Mouse (Mus musculus) frontal cortex, postnatal 10 days (tissue): ENCODE measurements around the gene Rnf40.
"Not testable (repeated sequence)": the region's sequence is repeated elsewhere in the genome, so short reads cannot be mapped to it uniquely, and the experiment has no call there.

ENCODE experiments used
- DNase-seq, 2 experiments: peaks; one replicate each; pipeline ENCODE4 v3.0.0; 2022; ENCODE audit warnings: low spot score in 2 of 2, mixed read lengths in 1 of 2

Rnf40 gene

DNA sequence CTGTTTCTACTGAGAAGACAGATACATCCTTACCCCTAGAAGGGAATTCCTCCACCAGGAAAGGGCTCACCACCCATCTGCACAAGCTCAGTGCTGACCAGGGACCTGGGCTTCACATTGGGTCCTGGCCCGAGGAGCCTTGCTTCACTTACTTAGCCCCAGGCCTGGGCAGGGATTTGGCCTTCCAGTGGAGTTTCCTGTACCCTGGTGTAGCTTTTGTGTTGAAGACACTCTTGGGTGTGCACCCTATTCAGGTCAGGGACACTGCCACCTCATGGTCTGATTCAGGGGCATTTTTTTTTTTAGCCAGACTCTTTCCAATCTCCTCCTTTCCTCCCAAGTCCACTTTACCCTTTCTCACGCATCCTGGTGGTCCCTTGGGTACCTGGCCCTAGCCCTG lies 14.3 kb downstream of the Rnf40 start:
- no peak for DNase-seq

DNA sequence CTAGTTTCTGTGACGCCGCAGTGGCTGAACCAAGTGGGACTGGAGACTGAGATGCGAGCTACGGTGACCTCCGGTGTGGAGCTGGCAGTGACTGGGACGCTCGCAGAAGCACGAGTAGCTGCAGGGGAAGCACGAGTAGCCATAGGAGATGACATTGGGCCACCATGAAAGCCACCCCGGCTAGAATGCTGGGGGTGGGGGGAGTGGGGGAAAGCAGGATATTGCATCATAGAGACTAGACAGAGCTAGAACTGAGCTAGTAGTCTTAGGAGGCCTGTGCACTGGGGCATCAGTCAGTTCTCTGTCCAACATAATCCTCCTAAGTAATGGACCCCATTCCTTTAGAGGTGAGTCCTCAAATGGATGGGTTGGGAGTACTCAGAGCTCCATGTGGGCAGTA lies 15.7 kb downstream of the Rnf40 start:
- DNase-seq, result no peak

DNA sequence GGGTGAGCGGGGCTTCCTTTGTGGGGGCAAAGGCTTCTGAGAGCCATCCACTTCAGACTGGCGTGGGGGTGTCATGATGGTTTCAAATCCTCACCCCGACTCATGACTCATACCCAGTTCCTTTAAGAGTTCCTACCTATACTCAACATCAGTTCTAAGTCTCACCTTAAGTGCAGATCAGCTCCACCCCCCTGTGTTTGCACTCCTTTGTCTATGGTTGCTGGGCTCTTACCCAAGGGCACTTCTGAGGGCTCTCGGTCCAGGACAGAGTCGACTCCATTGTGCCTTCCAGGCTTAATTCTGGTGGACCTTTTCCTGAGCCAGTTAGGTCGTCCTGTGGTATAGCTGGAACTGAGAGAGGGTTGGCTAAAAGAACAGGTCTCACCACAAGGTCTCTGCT lies 18.6 kb downstream of the Rnf40 start:
- DNase-seq, result no peak

DNA sequence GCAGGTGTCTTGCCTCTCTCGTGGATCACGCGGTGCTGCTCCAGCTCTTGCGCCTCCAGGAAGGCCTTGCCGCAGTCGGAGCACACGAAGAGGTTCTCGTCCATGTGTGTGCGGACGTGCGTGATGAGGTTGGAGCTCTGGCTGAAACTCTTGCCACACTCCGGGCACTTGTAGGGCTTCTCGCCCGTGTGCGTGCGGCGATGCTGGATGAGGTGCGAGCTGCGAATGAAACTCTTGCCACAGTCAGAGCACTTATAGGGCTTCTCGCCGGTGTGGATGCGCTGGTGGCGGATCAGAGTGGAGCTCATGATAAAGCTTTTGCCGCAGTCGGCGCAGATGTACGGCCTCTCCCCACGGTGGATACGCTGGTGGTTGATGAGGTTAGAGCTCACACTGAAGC lies 22.4 kb downstream of the Rnf40 start:
- no peak for DNase-seq

DNA sequence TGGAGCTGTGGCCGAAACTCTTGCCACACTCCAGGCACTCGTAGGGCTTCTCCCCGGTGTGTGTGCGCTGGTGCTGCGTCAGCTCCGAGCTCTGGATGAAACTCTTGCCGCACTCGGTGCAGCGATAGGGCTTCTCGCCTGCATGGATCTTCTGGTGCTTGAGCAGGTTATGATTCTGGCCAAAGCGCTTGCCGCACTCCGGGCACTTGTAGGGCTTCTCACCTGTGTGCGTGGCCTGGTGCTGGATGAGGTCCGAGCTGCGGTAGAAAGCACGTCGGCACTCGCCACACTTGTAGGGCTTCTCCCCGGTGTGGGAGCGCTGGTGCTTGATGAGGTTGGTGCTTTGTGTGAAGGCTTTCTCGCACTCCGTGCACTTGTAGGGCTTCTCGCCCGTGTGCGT lies 23.0 kb downstream of the Rnf40 start:
- no peak for DNase-seq

DNA sequence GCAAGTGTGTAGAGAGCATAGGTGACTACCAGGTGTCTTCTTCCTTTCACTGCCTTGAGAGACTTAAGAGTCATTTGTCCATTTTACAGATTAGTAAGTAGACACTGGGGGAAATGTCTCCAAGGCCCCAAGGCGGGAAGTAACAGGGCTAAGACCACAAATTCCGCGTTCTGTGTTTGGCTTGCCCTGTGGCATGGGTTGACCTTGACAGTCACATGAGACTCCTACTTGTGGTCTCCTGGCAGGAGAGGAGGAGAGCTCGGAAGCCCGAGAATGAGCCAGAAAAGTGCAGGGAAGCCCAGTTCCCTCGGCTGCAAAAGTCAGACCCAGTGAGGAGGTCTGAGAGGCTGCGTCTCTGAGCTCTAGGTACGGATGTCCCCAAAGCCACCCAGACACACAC lies 24.9 kb downstream of the Rnf40 start:
- DNase-seq, result peak in 1 of 2 experiments; percentile 7

DNA sequence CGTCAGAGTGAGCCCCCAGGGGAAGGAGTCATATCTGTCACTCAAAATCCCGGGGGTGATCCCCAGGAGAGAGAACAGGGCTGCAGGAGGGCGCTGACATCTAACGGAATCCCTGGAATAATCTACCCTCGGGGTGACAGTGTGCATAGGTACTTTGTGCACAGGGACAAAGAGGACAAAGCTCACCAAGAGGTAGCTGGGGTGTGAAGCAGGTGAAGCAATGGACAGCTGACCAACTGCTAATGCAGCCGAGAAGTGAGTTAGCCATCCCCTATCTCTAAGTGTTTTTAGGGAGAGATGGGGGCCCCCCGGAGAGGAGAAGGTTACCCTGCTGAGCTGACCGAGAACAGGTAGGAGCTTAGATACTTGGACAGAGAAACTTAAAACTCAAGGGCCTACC lies 25.5 kb downstream of the Rnf40 start:
- peak in 1 of 2 experiments; percentile 2 for DNase-seq

DNA sequence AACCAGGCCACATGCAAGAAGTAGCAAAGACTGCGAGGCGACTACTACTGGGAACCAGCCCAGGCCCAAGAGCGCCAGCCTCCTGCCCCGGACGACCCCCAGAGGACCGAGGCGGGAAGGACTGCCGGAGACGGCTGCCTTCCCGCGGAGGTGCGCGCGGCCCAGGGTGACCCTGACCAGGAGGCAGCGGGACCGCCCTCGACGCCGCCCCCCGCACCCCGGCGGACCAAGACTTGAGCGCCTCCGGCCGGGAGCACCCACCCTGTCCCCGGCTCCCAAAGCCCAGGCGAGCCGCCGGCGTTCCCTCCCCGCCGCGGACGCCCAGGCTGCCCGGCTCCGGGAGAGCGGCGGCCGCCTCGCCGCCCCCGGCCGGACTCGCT lies 25.9 kb downstream of the Rnf40 start:
- DNase-seq, result peak in 1 of 2 experiments; percentile 36

DNA sequence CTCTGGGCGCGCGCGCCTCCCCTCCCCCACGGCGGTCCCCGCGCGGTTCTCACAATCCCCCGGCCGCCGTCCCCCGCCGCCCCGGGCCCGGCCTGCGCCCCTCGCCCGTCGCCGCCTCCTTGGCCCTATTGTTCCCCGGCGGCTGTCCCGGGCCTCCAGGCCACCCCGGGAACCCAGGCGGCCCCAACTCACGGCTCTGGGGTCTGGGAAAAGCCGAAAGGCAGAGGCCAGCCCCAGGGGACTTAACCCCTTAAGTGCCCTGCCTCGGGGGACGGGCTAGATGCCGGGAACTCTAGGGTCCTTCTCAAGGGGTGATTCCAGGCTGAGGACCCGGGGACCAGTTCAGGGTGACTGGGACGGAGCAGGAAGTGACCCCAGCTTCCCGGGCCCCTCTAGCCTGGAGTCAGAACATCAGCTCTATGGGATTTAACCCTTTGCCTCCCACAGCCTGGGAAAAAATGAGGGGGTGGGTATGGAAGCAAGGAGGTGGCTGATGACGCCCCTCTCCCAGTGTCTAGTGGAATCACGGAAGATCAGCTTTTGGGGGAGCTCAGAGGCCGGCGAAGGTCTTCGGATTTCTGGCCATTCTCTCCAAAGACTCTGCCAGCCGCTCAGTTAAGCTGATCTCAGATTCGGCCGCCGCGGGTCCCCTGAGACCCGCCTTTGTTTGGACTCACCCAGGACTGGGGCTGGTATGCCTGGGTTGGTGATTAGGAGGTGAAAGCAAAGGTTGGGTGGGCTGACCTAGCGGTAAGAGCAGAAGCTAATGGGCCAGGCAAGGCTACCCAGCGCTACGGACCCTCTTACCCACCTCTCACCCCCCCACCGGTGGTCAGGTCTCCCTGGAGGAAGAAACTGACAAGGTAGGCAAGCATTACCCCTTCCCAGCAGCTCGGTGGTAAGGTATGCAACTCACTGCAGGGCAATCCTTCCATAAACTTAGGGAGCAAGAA lies 26.6 kb downstream of the Rnf40 start, which contains the start of gene Zfp629:
Gene Zfp629 (minus strand): TSS at position 907 of the 953 bp plus-strand sequence.
- DNase-seq, result peak; percentile 81 to 82

DNA sequence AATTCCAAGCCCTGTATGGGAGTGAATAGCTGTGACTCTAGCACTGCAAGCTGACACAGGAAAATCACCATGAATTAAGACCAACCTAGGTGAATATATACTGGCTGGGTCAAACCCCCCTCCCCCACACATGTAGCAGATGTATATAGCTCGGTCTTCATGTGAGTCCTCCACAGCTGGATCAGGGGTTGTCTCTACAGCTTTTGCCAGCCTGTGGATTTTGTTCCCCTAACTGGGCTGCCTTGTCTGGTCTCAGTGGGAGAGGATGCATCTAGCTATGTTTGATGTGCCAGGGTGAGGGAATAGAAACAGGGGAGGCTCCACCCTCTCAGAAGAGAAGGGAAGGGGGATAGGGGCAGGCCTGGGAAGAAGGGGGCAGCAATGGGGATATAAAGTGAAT lies 27.8 kb downstream of the Rnf40 start:
- peak in 1 of 2 experiments; percentile 7 for DNase-seq

DNA sequence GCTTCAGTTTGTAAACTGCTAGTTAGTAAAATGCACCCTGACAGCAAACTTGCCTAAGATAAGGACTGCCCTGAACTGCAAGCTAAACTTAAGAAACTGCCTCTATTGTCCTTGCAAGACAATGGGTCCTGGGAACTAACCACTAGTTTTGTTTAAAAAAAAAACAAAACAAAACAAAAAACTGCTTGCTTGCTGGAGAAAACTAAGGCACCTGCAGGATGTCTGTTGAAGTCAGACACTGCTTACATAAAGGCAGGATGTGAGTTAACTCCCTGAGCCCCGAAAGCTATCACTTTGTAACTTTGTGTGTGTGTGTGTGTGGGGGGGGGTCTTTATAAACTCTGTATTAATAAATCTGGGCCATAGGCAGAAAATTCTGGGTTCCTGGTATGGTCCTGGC lies 28.3 kb downstream of the Rnf40 start:
- DNase-seq, result no peak

DNA sequence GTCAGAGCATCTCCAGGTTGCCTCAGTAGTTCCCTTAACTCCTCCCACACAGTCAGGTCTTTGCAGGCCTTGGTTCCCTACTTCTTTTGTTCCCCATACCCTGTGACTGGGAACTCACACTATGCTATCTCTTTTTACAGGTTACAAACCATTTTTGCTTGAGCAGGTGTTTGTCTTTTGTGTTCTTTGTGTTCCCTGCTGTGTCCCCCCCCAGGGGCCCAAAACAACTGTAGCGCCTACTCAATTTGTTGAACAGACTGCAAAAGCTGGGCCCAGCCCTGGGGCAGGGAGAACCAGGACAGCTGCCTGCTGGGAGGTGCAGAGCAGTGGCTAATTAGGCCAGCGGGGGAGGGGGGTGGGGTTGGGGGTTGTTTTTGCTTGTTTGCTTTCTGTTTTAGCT lies 29.4 kb downstream of the Rnf40 start:
- peak in 1 of 2 experiments; percentile 11 for DNase-seq

DNA sequence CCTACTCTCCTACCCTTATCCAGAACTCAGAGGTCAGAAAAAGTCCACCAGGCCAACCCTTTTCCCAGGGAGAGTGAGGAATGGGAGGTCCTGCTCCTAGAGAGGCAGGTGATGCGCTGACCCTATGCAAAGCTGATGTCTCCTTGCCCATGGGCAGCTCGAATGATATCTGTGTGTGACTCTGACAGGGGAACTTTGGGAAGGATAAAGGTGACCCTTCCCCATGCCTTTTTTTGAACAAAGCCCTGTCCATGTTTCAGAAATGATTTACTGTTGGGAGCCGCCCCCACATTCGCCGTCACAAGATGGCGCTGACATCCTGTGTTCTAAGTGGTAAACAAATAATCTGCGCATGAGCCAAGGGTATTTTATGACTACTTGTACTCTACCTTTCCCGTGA lies 29.8 kb downstream of the Rnf40 start:
- DNase-seq, result not testable (repeated sequence)

DNA sequence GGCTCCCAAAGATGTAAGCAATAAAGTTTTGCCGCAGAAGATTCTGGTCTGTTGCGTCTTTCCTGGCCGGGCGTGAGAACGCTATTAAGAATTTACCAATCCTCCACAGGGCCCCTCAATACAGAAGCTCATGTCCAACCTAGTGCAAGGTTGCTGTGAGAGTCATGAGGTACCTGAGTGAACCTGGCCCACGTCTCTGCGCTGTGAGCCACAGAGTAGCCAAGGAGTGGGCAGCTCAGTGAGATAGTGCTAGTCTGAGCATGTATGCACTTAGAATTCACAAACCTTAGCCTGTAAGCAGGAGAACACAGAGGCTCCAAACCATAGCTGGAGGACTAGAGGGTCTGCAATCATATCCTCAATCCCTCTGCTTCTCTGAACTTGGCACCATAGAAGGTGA lies 37.5 kb downstream of the Rnf40 start:
- no peak for DNase-seq

DNA sequence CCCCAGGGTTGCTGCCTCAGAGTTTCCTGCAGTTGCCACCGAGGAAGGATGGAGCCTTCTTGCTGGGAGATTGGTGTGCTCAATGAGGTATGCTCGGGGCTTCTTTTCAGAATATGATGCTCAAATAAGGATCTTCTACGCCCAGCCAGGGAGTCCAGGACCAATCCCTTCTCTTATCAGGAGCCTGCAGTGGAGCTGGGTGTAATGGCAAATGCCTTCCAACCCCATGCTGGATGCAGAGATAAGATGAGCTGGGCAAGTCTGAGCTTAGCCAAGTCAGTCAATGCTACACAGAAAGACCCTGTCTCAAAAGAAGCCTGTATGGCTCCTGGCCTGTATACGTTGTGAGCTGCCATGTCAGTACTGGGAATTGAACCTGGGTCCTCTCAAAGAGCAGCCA lies 37.9 kb downstream of the Rnf40 start:
- DNase-seq, result no peak

DNA sequence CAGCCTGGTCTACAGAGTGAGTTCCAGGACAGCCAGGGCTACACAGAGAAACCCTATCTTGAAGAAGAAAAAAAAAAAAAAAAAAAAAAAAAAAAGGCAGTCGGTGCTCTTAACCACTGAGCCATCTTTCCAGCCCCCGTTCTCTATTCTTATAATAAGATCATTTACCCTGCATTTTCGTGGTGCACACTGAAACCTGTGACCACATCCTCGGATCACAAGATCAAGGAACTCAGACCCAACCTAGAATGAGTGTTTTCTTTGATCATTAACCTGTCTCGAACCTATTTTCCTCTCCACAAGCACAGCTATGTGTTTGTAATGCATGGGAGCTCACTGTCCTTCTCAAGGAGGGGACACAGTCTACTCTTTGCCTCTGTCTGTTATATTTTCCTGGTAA lies 40.1 kb downstream of the Rnf40 start:
- no peak for DNase-seq

DNA sequence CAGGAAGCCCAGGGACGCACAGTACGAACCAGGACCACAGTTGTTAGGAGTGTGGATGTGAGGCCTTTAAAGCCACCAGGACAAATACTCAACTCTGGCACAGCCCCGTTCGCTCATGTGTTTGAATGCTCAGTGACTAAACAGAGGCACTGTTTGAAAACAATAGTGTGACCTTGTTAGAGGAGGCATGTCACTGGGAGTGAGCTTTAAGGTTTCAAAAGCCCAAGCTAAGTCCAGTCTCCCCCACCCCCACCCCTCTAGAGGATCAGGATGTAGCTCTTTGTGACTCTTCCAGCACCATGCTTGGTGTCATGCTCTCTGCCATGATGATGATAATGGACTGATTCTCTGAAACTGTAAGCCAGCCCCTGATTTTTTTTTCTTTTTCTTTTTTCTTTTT lies 42.8 kb downstream of the Rnf40 start:
- DNase-seq, result no peak

DNA sequence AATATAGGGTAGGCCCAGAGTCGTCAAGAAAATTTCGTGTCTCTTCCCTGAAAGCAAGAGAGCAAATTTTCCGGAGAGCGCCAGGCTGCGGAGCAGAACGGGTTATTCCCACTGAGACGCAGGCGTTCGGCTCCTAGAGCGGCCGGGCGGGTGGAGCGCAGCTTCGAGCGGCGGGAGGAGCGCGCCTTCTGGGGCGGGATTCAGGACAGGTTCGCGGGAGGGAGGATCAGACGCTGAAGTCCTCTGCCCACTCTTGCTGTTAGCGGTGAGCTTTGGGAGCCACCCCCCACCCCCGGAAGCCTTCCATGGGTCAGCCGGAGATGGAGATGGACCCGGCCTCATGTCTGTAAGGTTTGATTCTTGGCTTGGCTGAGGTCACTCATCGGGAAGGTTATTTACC lies 48.4 kb downstream of the Rnf40 start:
- DNase-seq, result peak; percentile 47 to 77

DNA sequence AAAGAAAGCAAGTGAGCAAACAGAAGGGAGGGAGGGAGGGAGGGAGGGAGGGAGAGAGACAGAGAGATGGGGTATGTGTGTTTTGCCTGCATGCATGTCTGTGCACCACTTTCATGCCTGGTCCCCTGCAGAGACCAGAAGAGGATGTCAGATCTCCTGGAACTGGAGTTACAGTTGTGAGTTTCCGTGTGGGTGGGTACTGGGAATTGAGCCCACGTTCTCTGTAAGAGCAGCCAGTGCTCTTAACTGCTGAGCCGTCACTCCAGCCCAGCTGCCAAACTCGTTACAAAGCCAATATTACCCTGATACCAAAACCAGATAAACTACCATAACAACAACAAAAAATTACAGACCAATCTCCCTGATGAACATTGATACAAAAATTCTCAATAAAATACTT lies 52.7 kb downstream of the Rnf40 start:
- DNase-seq, result no peak

DNA sequence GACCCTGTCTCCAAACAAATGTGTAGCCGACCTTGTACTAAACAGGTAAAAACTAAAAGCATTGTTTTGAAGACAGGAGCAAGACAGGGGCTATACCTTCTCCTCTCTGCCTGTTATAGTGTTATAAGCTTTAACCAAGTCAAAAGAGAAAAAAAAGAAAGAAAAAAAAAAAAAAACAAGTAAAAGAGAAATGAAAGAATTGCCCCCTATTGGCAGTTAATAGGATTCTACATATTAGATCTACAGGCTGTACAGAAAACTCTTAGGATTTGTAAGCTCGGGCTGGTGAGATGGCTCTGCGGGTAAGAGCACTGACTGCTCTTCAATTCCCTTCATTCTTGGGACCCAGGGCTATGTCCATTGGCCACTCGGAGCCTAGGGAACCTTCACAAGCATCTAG lies 53.7 kb downstream of the Rnf40 start:
- DNase-seq, result no peak

DNA sequence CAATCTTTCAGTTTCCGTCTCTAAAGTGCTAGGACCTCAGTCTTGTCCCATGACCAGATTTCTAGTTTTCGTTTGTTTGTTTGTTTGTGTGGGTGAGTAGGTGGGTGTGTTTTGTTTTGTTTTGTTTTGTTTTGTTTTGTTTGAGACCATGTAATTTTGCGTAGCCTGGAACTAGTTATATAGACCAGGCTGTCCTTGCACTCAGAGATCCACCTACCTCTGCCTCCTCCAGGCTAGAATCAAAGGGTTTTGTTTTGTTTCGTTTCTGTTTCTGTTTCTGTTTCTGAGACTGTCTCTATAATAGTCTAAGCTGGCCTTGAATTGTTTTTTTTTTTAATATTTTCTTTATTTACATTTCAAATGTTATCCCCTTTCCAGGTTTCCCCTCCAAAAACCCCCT lies 57.8 kb downstream of the Rnf40 start:
- no peak for DNase-seq

DNA sequence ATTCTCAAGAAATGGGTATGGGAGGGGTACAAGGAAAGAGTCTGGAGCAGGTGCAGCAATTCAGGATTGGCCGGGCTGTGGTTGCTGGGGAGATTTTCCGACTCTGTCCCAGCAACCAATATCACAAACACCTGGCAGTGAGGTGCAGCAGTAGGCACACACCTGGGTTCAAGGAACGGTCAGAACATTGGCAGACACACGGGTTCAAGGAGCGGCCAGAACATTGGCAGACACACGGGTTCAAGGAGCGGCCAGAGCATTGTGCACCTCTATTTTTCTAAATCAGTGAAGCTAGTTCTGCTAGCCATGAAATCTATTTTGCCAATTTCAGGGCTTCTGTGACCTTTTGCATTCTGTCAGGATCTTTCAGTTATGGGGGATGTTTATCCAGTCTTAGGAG lies 59.0 kb downstream of the Rnf40 start:
- not testable (repeated sequence) for DNase-seq

DNA sequence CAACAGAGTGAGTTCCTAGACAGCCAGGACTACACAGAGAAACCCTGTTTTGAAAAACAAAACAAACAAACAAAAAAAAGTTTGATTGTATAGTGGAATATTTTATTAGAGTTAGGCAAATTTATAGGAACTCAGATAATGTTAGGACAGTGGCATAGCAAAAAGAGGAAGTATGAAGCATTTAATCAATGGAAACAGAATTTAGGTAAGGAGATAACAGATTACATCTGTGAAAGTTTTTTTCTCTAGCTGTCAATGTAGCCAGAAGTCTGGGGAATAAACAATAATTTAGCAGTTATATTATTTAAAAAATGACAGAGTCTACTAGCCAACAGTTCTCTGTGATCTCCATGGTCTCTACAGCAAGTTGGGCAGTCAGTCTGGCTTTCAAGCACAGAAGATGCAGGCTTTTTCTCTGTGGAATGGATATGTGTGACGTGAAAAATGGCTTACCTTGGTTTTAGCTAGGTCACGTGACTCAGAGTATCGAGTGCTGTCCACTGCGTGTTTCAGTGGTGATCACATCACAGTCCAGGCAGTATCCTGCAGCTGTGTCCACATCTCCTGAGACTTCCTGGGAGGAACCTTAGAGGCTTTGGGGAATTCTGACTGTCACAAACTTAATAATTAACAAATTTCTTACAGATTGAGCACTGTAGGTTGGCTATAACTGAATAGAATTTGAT lies 60.1 kb downstream of the Rnf40 start:
- DNase-seq, result no peak
